Mouse (Mus musculus) heart, embryonic 11.5 days (tissue): Measurements from ENCODE around the gene Hpcal4. TPM values are rescaled to one million over a fixed set of nuclear protein-coding genes. Genes with fewer than 3 reads are reported as not detected.

Experiments used
- ATAC-seq: fragments of 200-750 bp; cut with Nextera tagmentation; replicated peaks from 2 replicates; pipeline ENCODE4 v1.8.0; 2017; ENCODE audit warnings: moderate library complexity; ENCODE audit not compliant: insufficient number of reproducible peaks, low FRiP score, low TSS enrichment
- H3K27ac ChIP-seq: fragments of 300-500 bp; sonication (generic); 2 replicates; pipeline ENCODE4 v1.5.1; 2014; ENCODE audit warnings: mild to moderate bottlenecking, low read depth, low read length
- H3K27me3 ChIP-seq: fragments of 300-500 bp; sonication (generic); 2 replicates; pipeline ENCODE4 v1.6.1; 2014; ENCODE audit warnings: mild to moderate bottlenecking, low read length, mixed read lengths; ENCODE audit not compliant: control insufficient read depth, insufficient read depth
- H3K36me3 ChIP-seq: fragments of 300-500 bp; sonication (generic); 2 replicates; pipeline ENCODE4 v1.6.1; 2014; ENCODE audit warnings: mild to moderate bottlenecking, low read length, moderate library complexity, mixed read lengths; ENCODE audit not compliant: control insufficient read depth, insufficient read depth
- H3K4me1 ChIP-seq: fragments of 300-500 bp; sonication (generic); 2 replicates; pipeline ENCODE4 v1.6.1; 2014; ENCODE audit warnings: low read length; ENCODE audit not compliant: control insufficient read depth, insufficient read depth
- H3K4me2 ChIP-seq: fragments of 300-500 bp; sonication (generic); 2 replicates; pipeline ENCODE4 v1.6.1; 2014; ENCODE audit warnings: mild to moderate bottlenecking, moderate library complexity
- H3K4me3 ChIP-seq: fragments of 300-500 bp; sonication (generic); 2 replicates; pipeline ENCODE4 v1.5.1; 2014; ENCODE audit warnings: low read depth, low read length
- H3K9ac ChIP-seq: fragments of 300-500 bp; sonication (generic); 2 replicates; pipeline ENCODE4 v1.6.1; 2014; ENCODE audit warnings: mild to moderate bottlenecking, low read depth, low read length, moderate library complexity
- H3K9me3 ChIP-seq: fragments of 300-500 bp; sonication (generic); replicated peaks from 2 replicates; pipeline ENCODE4 v1.6.1; 2016; ENCODE audit warnings: low read length; ENCODE audit not compliant: control insufficient read depth
- WGBS: fragments of 180-500 bp; shearing (Covaris S2); extraction: QIAGEN DNeasy Blood & Tissue Kit; methylation state at CpG from one replicate; pipeline ENCODE4 v1.1.7; 2014; ENCODE audit not compliant: insufficient replicate concordance; 5-methylcytosine and 5-hydroxymethylcytosine counted together
- polyA plus RNA-seq: library from polyadenylated mRNA; unstranded; fragments of >200 nt; fragmentation: Nextera tagmentation; extraction: Ambion mirVana; gene quantifications from 2 replicates; pipeline ENCODE4 v1.2.1, GENCODE M21; 2014

The Hpcal4 gene
- polyA plus RNA-seq, 1 experiment from 2014 or later, result 1.9 TPM

DNA sequence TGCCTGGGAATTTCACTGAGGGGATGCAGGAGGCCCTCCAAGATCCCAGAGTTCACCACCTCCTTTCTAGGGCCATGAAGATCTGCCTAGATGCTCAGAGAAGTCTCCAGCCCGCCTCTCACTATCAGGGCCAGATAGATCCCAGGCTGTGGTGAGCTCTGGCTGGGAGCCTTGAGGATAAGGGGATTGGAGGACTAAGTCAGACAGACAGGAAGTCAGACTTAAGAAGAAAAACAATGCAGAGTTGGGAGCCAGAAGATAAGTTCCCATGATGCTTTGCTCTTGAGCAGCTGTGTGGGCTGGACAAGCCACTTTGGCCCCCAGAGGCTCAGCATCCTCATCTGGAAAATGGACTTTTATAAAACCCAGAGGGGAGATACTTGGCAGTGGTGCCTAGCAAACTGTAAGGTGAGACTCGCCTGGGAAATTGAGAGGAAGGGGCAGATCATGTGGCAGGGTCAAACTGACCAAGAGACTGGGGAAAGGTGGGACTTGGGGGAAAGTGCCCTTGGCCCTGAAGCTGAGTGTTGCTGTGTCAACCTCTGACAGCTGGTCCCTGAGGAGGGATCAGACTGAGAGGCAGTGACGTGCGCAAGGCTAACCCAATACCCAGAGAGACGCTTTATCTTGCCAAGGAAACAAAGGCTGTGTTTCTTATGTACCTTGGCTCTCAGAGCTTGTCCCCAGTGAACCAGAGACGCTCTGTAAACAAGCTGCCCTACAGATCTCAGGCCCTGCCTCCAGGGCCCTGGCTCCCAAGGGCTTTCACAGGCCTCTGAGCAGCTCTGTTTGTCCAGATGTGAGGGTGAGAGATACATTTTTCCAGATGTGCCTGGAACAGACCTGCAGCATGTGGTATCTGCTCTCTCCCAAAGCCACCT, 54.6 kb downstream of the Hpcal4 start:
- 51% methylated on average over 6 of the region's 6 CpGs for WGBS
- no peaks in the 10 kb centered on the region for H3K9me3 ChIP-seq
- H3K4me1 ChIP-seq, result peaks cover 37% of the 10 kb centered on the region
- H3K27me3 ChIP-seq, result peaks cover 23% of the 10 kb centered on the region; the same call in 1 of the 2 replicates
- no peak overlapping the region for H3K4me3 ChIP-seq
- no peak overlapping the region for H3K4me2 ChIP-seq
- H3K36me3 ChIP-seq, result no peaks in the 10 kb centered on the region
- H3K27ac ChIP-seq, result peak overlapping the region; percentile 69
- no peak overlapping the region for H3K9ac ChIP-seq
- 0 out of 2 replicates have a peak, but pooled peaks have one; percentile 6 for ATAC-seq

DNA sequence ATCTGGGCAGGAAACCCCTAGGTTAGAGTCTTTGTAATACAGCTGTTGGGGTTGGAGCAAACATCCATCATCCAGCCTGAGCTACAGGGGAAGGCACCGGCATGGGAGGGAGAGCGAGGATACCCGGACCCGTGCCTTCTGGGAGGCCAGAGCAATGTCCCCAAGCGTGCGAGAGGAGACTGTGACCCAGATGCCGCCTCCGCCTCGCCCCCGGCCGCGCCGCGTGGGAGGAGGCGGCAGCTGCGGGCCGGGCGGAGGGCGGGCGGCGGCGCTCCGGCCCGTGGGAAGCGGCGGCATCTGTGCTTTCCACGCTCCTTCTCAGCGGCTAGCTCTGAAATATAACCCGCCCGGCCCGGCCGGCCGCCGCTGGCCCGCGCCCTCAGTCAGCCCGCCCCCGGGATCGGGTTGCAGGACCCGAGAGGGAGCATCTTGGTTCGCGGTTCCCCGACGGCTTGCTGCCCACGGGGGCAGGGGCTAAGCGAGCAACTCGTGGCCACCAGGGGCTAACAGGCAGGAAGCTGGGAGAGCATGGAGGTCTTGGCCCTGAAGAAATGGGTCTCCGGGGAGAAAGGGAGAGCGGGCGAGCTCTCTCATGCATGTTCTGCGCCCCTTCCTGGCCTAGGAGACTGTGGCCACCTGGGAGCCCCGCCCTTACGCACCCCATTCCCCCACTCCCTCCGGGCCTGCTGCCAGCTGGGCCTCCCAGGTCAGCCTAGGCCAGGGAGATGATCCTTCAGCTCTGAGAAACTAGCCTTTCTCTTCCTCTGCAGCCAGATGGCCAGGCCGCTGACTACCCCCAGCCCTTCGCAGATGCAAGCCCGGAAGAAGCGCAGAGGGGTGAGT, 56.6 kb downstream of the Hpcal4 start:
- Histone ChIP-seq H3K4me3 (peak overlapping the region; percentile 26), H3K27ac (peak overlapping the region; percentile 13; the same call in 1 of the 2 replicates), H3K36me3 (no peaks in the 10 kb centered on the region), H3K9ac (peak overlapping the region; percentile 50), H3K9me3 (no peaks in the 10 kb centered on the region), H3K4me1 (peaks cover 31% of the 10 kb centered on the region), H3K27me3 (peaks cover 13% of the 10 kb centered on the region; the same call in 1 of the 2 replicates), H3K4me2 (peak overlapping the region; percentile 63)
- ATAC-seq, result peak; percentile 19
- 11% methylated on average over 57 of the region's 58 CpGs for WGBS

Other genes starting within 250 kb of the Hpcal4 start
- 1.2 and 1.3 TPM in 2 replicates for gene Mfsd2a, start 222.0 kb upstream of the Hpcal4 start, polyA plus RNA-seq
- gene Mycl, start 187.6 kb upstream of the Hpcal4 start, polyA plus RNA-seq, result 1.8 and 2.1 TPM in 2 replicates
- 13.6 and 14.4 TPM in 2 replicates for gene Trit1, start 166.6 kb upstream of the Hpcal4 start, polyA plus RNA-seq
- not detected in 2 replicates for gene Bmp8b, start 78.1 kb upstream of the Hpcal4 start, polyA plus RNA-seq
- gene Oxct2b, start 67.0 kb upstream of the Hpcal4 start, polyA plus RNA-seq, result not detected in 2 replicates
- gene Ppie, start 43.3 kb upstream of the Hpcal4 start, polyA plus RNA-seq, result 63.4 and 65.1 TPM in 2 replicates
- gene Nt5c1a, start 18.3 kb downstream of the Hpcal4 start, polyA plus RNA-seq, result 0.37 and 0.39 TPM in 2 replicates
- 6.2 and 6.7 TPM in 2 replicates for gene Heyl, start 50.3 kb downstream of the Hpcal4 start, polyA plus RNA-seq
- gene Pabpc4, start 79.1 kb downstream of the Hpcal4 start, polyA plus RNA-seq, result 64.9 and 83.5 TPM in 2 replicates
- gene Oxct2a, start 140.4 kb downstream of the Hpcal4 start, polyA plus RNA-seq, result not detected in 2 replicates
- gene Bmp8a, start 160.0 kb downstream of the Hpcal4 start, polyA plus RNA-seq, result 0.10 TPM in 1 of 2 replicates, not detected in the other